In the genomic region with DNA sequence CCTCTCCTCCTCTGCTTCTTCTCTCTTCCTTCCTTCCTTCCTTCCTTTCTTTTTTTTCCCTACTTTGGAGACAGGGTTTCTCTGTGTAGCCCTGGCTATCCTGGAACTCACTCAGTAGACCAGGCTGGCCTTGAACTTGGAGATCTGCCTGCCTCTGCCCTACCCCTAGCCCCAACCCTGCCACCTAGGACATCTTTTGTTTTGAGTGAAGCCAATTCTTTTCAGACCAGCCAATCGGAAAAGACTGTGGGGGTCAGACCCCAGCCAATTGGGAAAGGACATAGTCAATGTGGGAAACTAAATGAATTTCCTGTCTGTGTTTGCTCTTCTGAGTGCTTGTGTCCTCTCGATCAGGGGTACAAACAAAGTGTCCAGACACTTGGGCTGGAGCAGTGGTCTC, we compare ENCODE assay signal across 21 mouse cellular contexts. TPM values are rescaled to one million over a fixed set of nuclear protein-coding genes. Genes with fewer than 3 reads are reported as not detected.
DNase-seq lines count a peak whose midpoint lies in the region; ATAC-seq and TF ChIP-seq lines count a peak whose summit lies in the region.
"Had no signal": no experiment of that assay in that cellular context is flagged by ENCODE, and none has a peak within 500 bp of the region (broad histone marks: within the 10 kb centered on the region; RNA-seq: fewer than 3 reads in every experiment).

No protein-coding gene starts in this region.

- WGBS in forebrain, embryonic 12.5 days = 67% methylated on average over 2 of the region's 2 CpGs
- 71% methylated on average over 2 of the region's 2 CpGs for WGBS in forebrain, embryonic 14.5 days
- WGBS in intestine, embryonic 14.5 days = 55% methylated on average over 2 of the region's 2 CpGs
- WGBS in intestine, postnatal 0 days = 59% methylated on average over 2 of the region's 2 CpGs
- WGBS in liver, embryonic 13.5 days (ENCODE audit: insufficient replicate concordance) = 49% methylated on average over 2 of the region's 2 CpGs

- H3K9ac ChIP-seq in forebrain, embryonic 12.5 days = no peak overlapping the region
- H3K9ac ChIP-seq in forebrain, embryonic 14.5 days (ENCODE audit: low read length) = no peak overlapping the region
- no peak overlapping the region for H3K9ac ChIP-seq in intestine, embryonic 14.5 days (ENCODE audit: low read length)
- H3K9ac ChIP-seq in intestine, postnatal 0 days (ENCODE audit: low read depth, low read length) = no peak overlapping the region
- peak overlapping the region; percentile 76 for H3K9ac ChIP-seq in liver, embryonic 13.5 days
- H3K9ac ChIP-seq: embryonic facial prominence, embryonic 15.5 days; forebrain, embryonic 13.5 days; heart, embryonic 15.5 days had no signal

- TF ChIP-seq CTCF in intestine, postnatal 0 days (IDR thresholded peaks at IDR 0.05; ENCODE audit: low read depth) = no peak

- no peak overlapping the region for H3K4me2 ChIP-seq in forebrain, embryonic 12.5 days
- no peak overlapping the region for H3K4me2 ChIP-seq in forebrain, embryonic 14.5 days (ENCODE audit: low read length)
- H3K4me2 ChIP-seq in intestine, embryonic 14.5 days (ENCODE audit: low read length) = no peak overlapping the region
- no peak overlapping the region for H3K4me2 ChIP-seq in intestine, postnatal 0 days (replicated peaks; ENCODE audit: low read depth)
- 0 out of 2 replicates have a peak overlapping the region, but pooled peaks have one; percentile 0 for H3K4me2 ChIP-seq in liver, embryonic 13.5 days
- H3K4me2 ChIP-seq: embryonic facial prominence, embryonic 15.5 days; forebrain, embryonic 13.5 days; heart, embryonic 15.5 days; midbrain, embryonic 12.5 days had no signal

- H3K9me3 ChIP-seq in forebrain, embryonic 12.5 days = no peaks in the 10 kb centered on the region
- H3K9me3 ChIP-seq in forebrain, embryonic 14.5 days (replicated peaks; ENCODE audit: control insufficient read depth, low read length) = no peaks in the 10 kb centered on the region
- no peaks in the 10 kb centered on the region for H3K9me3 ChIP-seq in intestine, embryonic 14.5 days (ENCODE audit: control insufficient read depth, low read length)
- H3K9me3 ChIP-seq in intestine, postnatal 0 days (ENCODE audit: control insufficient read depth) = no peaks in the 10 kb centered on the region
- 0 out of 2 replicates have a peak, but pooled peaks cover 2% of the 10 kb centered on the region for H3K9me3 ChIP-seq in liver, embryonic 13.5 days (replicated peaks)
- H3K9me3 ChIP-seq: embryonic facial prominence, embryonic 15.5 days; forebrain, embryonic 13.5 days; heart, embryonic 15.5 days; midbrain, embryonic 12.5 days had no signal

- peaks cover 27% of the 10 kb centered on the region for H3K4me1 ChIP-seq in forebrain, embryonic 12.5 days
- H3K4me1 ChIP-seq in forebrain, embryonic 14.5 days (ENCODE audit: control insufficient read depth, insufficient read depth, low read length) = peaks cover 6% of the 10 kb centered on the region; the same call in 1 of the 2 replicates
- H3K4me1 ChIP-seq in intestine, embryonic 14.5 days (replicated peaks; ENCODE audit: control insufficient read depth, insufficient read depth, low read length) = peaks cover 21% of the 10 kb centered on the region
- H3K4me1 ChIP-seq in intestine, postnatal 0 days (replicated peaks; ENCODE audit: control insufficient read depth, insufficient read depth, low read length) = peaks cover 7% of the 10 kb centered on the region
- H3K4me1 ChIP-seq in liver, embryonic 13.5 days (replicated peaks) = peaks cover 76% of the 10 kb centered on the region

- no peaks in the 10 kb centered on the region for H3K36me3 ChIP-seq in forebrain, embryonic 12.5 days (replicated peaks)
- H3K36me3 ChIP-seq in forebrain, embryonic 14.5 days (ENCODE audit: control insufficient read depth, insufficient read depth, low read length) = no peaks in the 10 kb centered on the region
- H3K36me3 ChIP-seq in intestine, embryonic 14.5 days (ENCODE audit: control insufficient read depth, insufficient read depth, low read length) = no peaks in the 10 kb centered on the region
- no peaks in the 10 kb centered on the region; the same call in 1 of the 2 replicates for H3K36me3 ChIP-seq in intestine, postnatal 0 days (ENCODE audit: control insufficient read depth, insufficient read depth)
- no peaks in the 10 kb centered on the region for H3K36me3 ChIP-seq in liver, embryonic 13.5 days
- H3K36me3 ChIP-seq: embryonic facial prominence, embryonic 15.5 days; heart, embryonic 15.5 days; midbrain, embryonic 12.5 days had no signal

- 0 out of 2 replicates have a peak overlapping the region, but pooled peaks have one; percentile 31 for H3K27ac ChIP-seq in forebrain, embryonic 12.5 days
- no peak overlapping the region for H3K27ac ChIP-seq in forebrain, embryonic 14.5 days (ENCODE audit: low read depth, low read length)
- H3K27ac ChIP-seq in intestine, embryonic 14.5 days (ENCODE audit: low read depth) = peak overlapping the region; percentile 33; the same call in 1 of the 2 replicates
- H3K27ac ChIP-seq in intestine, postnatal 0 days (ENCODE audit: low read depth, low read length) = no peak overlapping the region
- peak overlapping the region; percentile 99 for H3K27ac ChIP-seq in liver, embryonic 13.5 days
- H3K27ac ChIP-seq: embryonic facial prominence, embryonic 15.5 days; forebrain, embryonic 13.5 days; heart, embryonic 15.5 days; macrophage; midbrain, embryonic 12.5 days had no signal

- no peak overlapping the region for H3K4me3 ChIP-seq in forebrain, embryonic 12.5 days (replicated peaks)
- no peak overlapping the region for H3K4me3 ChIP-seq in forebrain, embryonic 14.5 days (ENCODE audit: low read depth, low read length)
- H3K4me3 ChIP-seq in intestine, embryonic 14.5 days (ENCODE audit: low read depth, low read length) = no peak overlapping the region
- H3K4me3 ChIP-seq in intestine, postnatal 0 days (ENCODE audit: low read depth, low read length) = no peak overlapping the region
- H3K4me3 ChIP-seq in liver, embryonic 13.5 days (replicated peaks) = no peak overlapping the region
- H3K4me3 ChIP-seq: embryonic facial prominence, embryonic 15.5 days; forebrain, embryonic 13.5 days; heart, embryonic 15.5 days; midbrain, embryonic 12.5 days had no signal

- DNase-seq in forebrain, embryonic 14.5 days (ENCODE audit: low spot score) = no peak
- DNase-seq in intestine, embryonic 14.5 days (ENCODE audit: low spot score) = no peak
- peak; percentile 83 for DNase-seq in R1 (ENCODE audit: low read depth, low spot score)
- DNase-seq in liver, embryonic 13.5 days = no peak
- no peak for DNase-seq in c-Kit-positive CD71-positive TER-119-positive erythroid progenitor cells, embryonic 14.5 days (ENCODE audit: low spot score)
- no peak for DNase-seq in spleen, postnatal 14 days (ENCODE audit: low spot score in 2 of 2)
- DNase-seq: adrenal gland, postnatal 36 days; cerebellum, adult 8-10 months; gastrocnemius, postnatal 25 days; kidney, adult 9 months; kidney, postnatal 4 days; retina, postnatal 1 day; thymus, postnatal 36 days had no signal

- H3K27me3 ChIP-seq in forebrain, embryonic 12.5 days = peaks cover 3% of the 10 kb centered on the region; the same call in 1 of the 2 replicates
- no peaks in the 10 kb centered on the region for H3K27me3 ChIP-seq in forebrain, embryonic 14.5 days (replicated peaks; ENCODE audit: control insufficient read depth, insufficient read depth, low read length)
- H3K27me3 ChIP-seq in intestine, embryonic 14.5 days (replicated peaks; ENCODE audit: control insufficient read depth, insufficient read depth, low read length) = no peaks in the 10 kb centered on the region
- no peaks in the 10 kb centered on the region for H3K27me3 ChIP-seq in intestine, postnatal 0 days (replicated peaks; ENCODE audit: control insufficient read depth, insufficient read depth, low read length)
- peaks cover 16% of the 10 kb centered on the region for H3K27me3 ChIP-seq in liver, embryonic 13.5 days
- H3K27me3 ChIP-seq: CH12.LX; embryonic facial prominence, embryonic 15.5 days; forebrain, embryonic 13.5 days; heart, embryonic 15.5 days had no signal

- no peak for ATAC-seq in forebrain, embryonic 12.5 days (ENCODE audit: low FRiP score)
- no peak for ATAC-seq in forebrain, embryonic 14.5 days
- no peak for ATAC-seq in intestine, embryonic 14.5 days (replicated peaks; ENCODE audit: low FRiP score, low TSS enrichment, low read depth)
- ATAC-seq in intestine, postnatal 0 days = no peak
- no peak for ATAC-seq in liver, embryonic 13.5 days (ENCODE audit: low read depth)
- ATAC-seq: forebrain, embryonic 13.5 days had no signal

RNA-seq across cellular contexts. Expression of gene Pim1, which starts 42.0 kb away (rescaled TPM):
- polyA plus RNA-seq in forebrain, embryonic 12.5 days (2016; fragmentation: Nextera tagmentation; extraction: Ambion mirVana) = 18.9 and 22.6 TPM in 2 replicates
- 11.4 and 15.7 TPM in 2 replicates for polyA plus RNA-seq in forebrain, embryonic 14.5 days (2014; fragmentation: Nextera tagmentation; extraction: Ambion mirVana)
- 13.3 and 13.6 TPM in 2 replicates for polyA plus RNA-seq in intestine, embryonic 14.5 days (2014; fragmentation: Nextera tagmentation; extraction: Ambion mirVana)
- polyA plus RNA-seq in intestine, postnatal 0 days (2015; fragmentation: Nextera tagmentation; extraction: Ambion mirVana) = 16.8 and 18.9 TPM in 2 replicates
- 105 and 110 TPM in 2 replicates for polyA plus RNA-seq in liver, embryonic 13.5 days (2015; fragmentation: Nextera tagmentation; extraction: Ambion mirVana)

Comparison
In these comparisons a context has a peak if more than half of its experiments do, and no peak if none do; other contexts are left out.
1. H3K27ac ChIP-seq: peak in forebrain, embryonic 12.5 days (single experiment), intestine, embryonic 14.5 days (single experiment) and liver, embryonic 13.5 days (single experiment); none in forebrain, embryonic 14.5 days (single experiment) and intestine, postnatal 0 days (single experiment).